In genomic region chr11:46064767-46065166, GRCm38 (mm10) we compare ENCODE assay signal across 8 mouse cellular contexts. TPM values are rescaled to one million over a fixed set of nuclear protein-coding genes. Genes with fewer than 3 reads are reported as not detected.
DNase-seq lines count a peak whose midpoint lies in the region; ATAC-seq lines count a peak whose summit lies in the region.

No protein-coding gene starts in this region.

- DNase-seq in cerebellum, adult 11-12 months, result peak; percentile 40
- no peak for DNase-seq in cerebellum, postnatal 4 days (ENCODE audit: low spot score in 2 of 2)
- DNase-seq in adrenal gland, postnatal 25 days, result peak; percentile 35
- DNase-seq in heart, postnatal 14 days, result peak; percentile 53 to 70
- no peak for DNase-seq in limb, embryonic 11.5 days (ENCODE audit: low spot score)
- no peak for DNase-seq in left cerebral cortex, postnatal 25 days (ENCODE audit: low spot score in 2 of 2)
- DNase-seq in B cell, adult 2 months, result no peak

- no peaks in the 10 kb centered on the region for H3K27me3 ChIP-seq in limb, embryonic 11.5 days (ENCODE audit: control insufficient read depth, insufficient read depth, low read length)

- ATAC-seq in limb, embryonic 11.5 days (ENCODE audit: insufficient number of reproducible peaks, low FRiP score, low TSS enrichment, low read depth), result no peak
- ATAC-seq in erythroid progenitor cell, adult 5-6 weeks (replicated peaks; ENCODE audit: low FRiP score, poor library complexity, severe bottlenecking), result no peak

- no peaks in the 10 kb centered on the region for H3K9me3 ChIP-seq in limb, embryonic 11.5 days (ENCODE audit: control insufficient read depth, low read length)

- no peak overlapping the region for H3K4me3 ChIP-seq in limb, embryonic 11.5 days (ENCODE audit: low read depth, low read length)

- peaks cover 2% of the 10 kb centered on the region; the same call in 1 of the 2 replicates for H3K36me3 ChIP-seq in limb, embryonic 11.5 days (ENCODE audit: control insufficient read depth, insufficient read depth, low read length)

- peaks cover 17% of the 10 kb centered on the region for H3K4me1 ChIP-seq in limb, embryonic 11.5 days (ENCODE audit: control insufficient read depth, insufficient read depth, low read length)

- intact Hi-C loops in heart, postnatal 14 days (cut with DNase I), result no loop called here
- intact Hi-C loops in left cerebral cortex, postnatal 25 days (cut with DNase I), result no loop called here

- peak overlapping the region; percentile 12; the same call in 1 of the 2 replicates for H3K27ac ChIP-seq in limb, embryonic 11.5 days (replicated peaks; ENCODE audit: low read depth, low read length)

- H3K9ac ChIP-seq in limb, embryonic 11.5 days (ENCODE audit: low read length), result no peak overlapping the region

- no peak overlapping the region for H3K4me2 ChIP-seq in limb, embryonic 11.5 days (ENCODE audit: low read depth, severe bottlenecking)

- 76% methylated on average over 8 of the region's 8 CpGs for WGBS in limb, embryonic 11.5 days

RNA-seq across cellular contexts. Expression of gene Adam19, which starts 9.0 kb away (rescaled TPM):
- total RNA-seq in adrenal gland, postnatal 25 days (2021), result 6.1 and 7.0 TPM in 2 replicates
- total RNA-seq in heart, postnatal 14 days (2021), result 10 to 100 TPM; 56.8 to 77.7 TPM
- 11.0 and 12.1 TPM in 2 replicates for polyA plus RNA-seq in limb, embryonic 11.5 days (2014; fragmentation: Nextera tagmentation; extraction: Ambion mirVana)
- total RNA-seq in erythroid progenitor cell, adult 5-6 weeks (2015; ENCODE audit: low replicate concordance), result 1.7 and 4.7 TPM in 2 replicates
- 2.4 and 4.1 TPM in 2 replicates for total RNA-seq in erythroid progenitor cell, adult 5-6 weeks (2017; ENCODE audit: low replicate concordance)
- total RNA-seq in left cerebral cortex, postnatal 25 days (2021), result 10 to 100 TPM; 23.6 to 26.8 TPM

RNA-seq across cellular contexts. Expression of gene Gm12166, which starts 12.6 kb away (rescaled TPM):
- 1.3 and 4.8 TPM in 2 replicates for total RNA-seq in adrenal gland, postnatal 25 days (2021)
- total RNA-seq in heart, postnatal 14 days (2021), result 1 to 10 TPM; 2.3 to 3.1 TPM
- 3.4 and 4.8 TPM in 2 replicates for polyA plus RNA-seq in limb, embryonic 11.5 days (2014; fragmentation: Nextera tagmentation; extraction: Ambion mirVana)
- 1.7 and 8.3 TPM in 2 replicates for total RNA-seq in erythroid progenitor cell, adult 5-6 weeks (2015; ENCODE audit: low replicate concordance)
- total RNA-seq in erythroid progenitor cell, adult 5-6 weeks (2017; ENCODE audit: low replicate concordance), result not detected in 2 replicates
- 1 to 10 TPM; 1.2 to 2.8 TPM for total RNA-seq in left cerebral cortex, postnatal 25 days (2021)

Comparison
In these comparisons a context has a peak if more than half of its experiments do, and no peak if none do; other contexts are left out.
1. DNase-seq: peak in cerebellum, adult 11-12 months (single experiment), adrenal gland, postnatal 25 days (single experiment) and heart, postnatal 14 days (2 of 2); none in cerebellum, postnatal 4 days (0 of 2), limb, embryonic 11.5 days (single experiment), left cerebral cortex, postnatal 25 days (0 of 2) and B cell, adult 2 months (0 of 2).